Mouse (Mus musculus): ENCODE measurements around the gene Sh3pxd2a.

The Sh3pxd2a gene

DNA sequence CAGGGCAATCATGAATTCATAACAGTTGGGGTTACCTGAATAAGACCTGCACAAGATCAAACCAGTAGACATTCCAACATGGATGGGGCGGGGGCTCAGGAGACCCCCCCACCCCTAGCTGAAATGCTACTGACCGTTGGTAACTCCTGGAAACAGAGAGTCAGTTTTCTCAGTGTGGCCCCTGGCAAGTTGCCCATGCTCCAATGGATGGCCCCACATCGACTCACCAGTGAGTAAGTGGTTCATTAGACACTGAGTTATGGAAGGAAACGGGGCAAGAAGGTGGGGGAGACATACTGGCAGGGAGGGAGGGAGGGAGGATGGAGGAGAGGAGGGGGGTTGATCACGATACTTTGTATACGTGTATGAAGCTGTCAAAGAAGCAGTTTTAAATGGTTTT is 8.2 kb downstream of the Sh3pxd2a start:
- no peak for DNase-seq (ENCODE audit: low spot score)

DNA sequence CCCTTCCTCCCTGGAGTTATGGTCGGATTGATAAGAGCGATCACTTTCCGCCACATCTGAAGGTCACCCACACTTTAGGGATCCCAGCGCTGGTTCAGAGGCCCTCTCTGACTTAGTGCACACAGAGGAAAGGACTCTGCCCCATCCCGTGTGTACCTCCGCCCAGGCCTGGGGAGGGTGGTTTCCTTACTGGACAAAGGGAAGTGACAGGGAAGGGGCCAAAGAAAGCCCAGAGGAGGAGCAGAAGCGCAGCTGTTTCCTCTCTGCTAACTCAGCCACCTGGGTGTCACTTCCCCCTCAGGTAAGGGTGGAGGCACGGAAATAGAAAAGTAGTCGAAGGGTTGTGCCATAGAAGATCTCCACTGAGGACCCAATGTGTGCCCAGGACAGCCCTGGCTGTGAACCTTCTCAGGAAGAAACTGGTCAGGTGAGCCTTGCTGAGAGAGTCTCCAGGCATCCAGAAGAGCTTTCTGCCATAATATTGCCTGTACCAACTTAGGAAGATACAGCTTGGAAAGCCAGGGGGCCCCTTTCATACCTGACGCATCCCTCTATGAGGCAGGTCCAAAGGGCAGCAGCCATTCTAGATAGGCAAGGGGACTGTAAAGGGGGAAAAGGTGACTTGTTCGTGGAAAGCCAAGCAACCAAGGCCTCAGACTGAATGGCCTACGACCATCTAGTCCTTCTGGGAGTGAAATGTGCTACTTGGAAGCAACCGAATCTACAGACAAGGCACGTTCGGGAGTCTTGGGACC is 9.0 kb downstream of the Sh3pxd2a start:
- no peak for DNase-seq (ENCODE audit: low spot score)

DNA sequence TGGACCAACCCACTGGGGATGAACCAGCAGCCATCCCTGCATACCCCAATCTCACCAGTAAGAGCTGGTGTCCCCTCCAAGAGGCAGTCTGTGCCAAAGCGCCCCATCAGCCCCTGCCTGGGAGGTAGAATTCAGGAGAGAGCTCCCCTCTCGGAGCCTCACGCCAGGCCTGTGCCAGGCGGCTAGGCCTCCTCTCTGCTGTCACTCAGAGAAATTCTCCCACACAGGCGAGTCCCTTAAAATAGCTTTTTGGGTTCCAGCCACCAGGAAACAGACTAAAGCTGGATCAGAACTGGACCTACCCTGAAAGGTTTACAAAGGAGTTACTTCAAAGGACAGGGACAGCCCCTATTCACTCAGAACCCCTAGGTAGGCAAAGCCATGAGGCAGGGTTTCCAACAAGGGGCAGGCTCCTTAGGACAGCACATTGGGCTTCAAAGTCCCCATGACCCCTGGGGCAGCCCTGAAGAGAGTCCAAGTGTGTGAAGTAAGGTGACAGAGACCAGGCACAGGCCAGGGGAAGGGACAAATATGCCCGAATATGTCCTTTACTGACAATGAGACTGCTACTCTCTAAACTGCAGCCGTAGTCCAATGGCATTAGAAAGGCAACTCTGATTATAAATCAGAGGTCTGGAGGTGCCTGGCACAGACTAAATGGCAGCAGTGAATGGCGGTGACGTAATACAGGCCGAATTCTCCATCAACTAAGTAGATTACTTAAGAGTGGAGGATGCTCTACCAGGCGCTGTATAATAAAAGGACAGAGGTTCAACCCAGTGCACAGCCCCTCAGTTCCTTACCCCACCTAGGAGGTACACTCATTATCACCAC is 9.8 kb downstream of the Sh3pxd2a start:
- no peak for DNase-seq (ENCODE audit: low spot score)

DNA sequence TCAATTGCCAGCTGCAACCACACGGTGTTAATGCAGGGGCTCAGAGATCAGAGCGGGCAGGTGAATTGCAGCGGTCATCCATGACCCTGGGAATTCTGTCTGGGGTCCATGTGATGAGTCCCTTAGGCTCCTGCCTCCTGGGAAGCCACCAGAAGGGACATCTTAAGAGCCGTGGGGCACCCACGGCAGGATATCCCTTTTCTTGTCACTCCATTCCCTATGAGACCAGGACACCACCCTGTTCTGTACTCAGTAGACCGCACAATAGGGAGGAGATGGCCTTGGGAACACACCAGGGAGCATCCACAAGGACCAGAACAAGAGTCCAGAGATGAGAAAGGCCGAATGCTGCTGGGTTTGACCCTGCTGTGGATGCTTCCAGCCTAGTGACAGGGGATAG is 10.8 kb downstream of the Sh3pxd2a start:
- DNase-seq (ENCODE audit: low spot score), result no peak

DNA sequence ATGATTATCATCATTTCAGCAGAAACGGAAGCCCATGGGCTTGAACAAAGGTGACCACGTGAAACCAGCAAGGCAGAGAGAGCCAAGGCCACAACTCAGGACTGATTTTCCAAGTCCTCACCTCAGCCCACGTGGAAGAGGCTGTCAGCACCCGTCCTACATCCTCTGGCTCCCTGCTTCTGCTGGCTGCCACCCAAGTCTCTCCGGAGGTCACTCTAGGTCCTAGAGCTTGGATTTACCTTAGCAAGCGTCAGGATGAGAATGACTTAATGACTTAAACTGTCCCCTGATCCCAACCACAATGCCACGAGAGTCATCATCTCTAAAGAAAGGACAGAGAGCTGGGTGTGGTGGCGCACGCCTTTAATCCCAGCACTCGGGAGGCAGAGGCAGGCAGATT is 11.5 kb downstream of the Sh3pxd2a start:
- no peak for DNase-seq (ENCODE audit: low spot score)

DNA sequence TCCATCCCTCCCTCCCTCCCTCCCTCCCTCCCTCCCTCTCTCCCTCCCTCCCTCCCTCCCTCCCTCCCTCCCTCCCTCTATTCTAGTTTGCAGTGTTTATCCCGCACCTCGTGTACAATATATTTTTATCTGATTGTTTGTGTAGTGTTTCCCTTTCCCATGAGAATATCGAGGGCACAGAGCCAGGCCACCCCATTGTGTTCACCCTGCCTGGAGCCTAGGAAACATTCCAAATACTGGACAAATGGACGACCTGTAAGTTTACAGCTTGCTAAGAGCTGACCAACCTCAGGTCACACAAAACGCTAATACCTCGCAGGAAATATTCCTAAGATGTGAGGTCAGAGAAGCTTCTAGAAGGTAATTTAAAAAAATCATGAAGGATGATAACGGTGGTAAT is 12.0 kb downstream of the Sh3pxd2a start:
- no peak for DNase-seq (ENCODE audit: low spot score)

DNA sequence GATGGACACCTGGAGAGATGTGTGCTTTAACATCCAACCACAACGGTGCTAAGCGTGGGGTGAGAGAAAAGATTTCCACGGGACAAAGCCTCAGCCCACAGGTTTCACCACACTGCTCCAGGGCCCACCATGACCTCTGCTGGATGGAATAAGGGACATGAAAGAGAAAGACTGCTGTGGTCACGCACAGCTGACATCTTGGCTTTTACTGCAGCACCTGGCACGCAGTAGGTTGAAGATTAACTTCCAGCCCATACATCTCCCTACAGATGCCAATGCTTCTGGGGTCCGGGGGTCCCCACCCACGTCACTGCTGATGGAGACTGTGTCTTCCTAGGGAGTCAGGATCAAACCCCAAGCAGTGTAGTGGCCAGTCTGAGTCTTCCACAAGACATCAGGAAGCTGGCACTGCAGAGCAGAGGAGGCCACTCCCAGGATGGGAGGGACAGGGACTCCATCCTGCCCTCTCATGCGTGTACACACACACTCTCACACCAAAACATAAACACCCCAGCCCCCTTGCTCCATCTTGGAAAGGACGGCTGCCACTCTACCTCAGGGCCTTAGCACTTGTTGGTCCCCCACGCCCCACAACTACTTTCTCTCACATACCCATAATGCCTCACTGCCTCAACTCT is 12.6 kb downstream of the Sh3pxd2a start:
- no peak for DNase-seq (ENCODE audit: low spot score)

DNA sequence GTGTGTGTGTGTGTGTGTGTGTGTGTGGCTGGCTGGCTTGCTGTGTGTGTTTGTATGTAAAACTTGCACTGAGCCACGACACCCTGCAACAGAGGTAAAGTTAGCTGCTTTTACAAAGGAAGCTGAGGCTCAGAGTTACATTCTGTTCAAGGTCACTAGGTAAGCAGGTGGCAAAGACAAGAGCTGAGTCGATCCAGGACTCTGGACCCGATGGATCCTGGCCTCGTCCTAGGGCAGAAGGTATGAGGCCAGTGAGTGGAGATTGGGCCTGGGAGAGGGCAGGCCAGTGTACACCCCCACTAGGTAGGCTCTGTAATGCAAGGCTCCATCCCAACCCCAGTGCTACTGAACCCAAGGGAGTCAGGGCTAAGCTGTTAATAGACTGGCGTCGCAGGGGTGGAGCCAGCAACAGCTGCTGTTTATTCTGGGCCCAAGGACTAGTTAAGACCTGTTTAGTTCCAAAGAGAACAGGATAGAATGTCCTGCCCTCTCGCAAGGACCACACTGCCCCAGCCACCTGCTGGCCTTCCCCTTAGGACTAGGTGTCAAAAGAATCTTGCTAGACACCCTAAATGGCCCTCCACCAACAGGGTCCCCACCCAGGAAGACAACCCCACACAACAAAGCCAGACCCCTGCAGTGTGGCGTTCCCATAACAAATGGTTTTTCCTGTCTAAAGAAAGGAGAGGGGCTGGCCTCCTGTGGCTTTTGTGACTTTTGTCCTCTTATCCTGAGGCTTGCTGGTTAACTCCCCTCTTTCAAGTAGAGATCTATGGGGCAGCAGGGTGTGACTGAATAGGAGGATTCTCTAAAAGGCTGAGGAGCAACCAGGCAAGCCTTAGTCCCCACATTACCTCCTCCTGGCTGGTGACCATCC is 13.7 kb downstream of the Sh3pxd2a start:
- DNase-seq (ENCODE audit: low spot score), result no peak

DNA sequence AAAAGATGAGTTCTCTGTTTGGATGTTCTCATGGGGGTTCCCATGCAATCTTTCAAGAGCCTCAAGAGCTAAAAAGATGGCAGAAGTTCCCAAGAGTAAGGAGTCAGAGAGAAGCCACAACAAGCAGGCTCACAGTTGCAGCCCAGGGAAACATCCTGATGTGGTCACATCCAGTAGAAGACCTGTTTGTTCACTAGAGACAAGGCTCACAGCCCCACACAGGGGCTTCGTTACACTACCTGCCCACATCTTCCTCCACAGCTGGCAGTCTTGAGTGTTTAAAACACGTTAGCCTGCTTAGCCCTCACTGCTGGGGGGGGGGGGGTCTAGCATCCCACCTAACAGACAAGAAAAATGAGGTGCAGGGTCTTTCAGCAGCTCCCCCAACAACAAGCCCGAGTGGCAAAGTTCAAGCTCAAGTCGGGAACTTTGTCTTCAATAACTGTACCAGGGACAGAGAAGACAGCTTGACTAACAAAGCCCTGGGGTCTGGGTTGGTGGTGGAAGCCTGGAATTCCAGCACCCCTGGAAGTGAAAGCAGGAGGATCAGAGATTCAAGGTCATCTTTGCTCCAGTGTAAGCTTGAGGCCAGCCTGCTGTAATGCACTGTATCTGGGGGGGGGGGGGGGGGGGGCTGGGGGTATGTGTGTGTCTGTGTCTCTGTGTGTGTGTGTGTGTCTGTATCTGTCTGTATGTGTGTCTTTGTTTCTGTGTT is 14.5 kb downstream of the Sh3pxd2a start:
- DNase-seq (ENCODE audit: low spot score), result no peak

DNA sequence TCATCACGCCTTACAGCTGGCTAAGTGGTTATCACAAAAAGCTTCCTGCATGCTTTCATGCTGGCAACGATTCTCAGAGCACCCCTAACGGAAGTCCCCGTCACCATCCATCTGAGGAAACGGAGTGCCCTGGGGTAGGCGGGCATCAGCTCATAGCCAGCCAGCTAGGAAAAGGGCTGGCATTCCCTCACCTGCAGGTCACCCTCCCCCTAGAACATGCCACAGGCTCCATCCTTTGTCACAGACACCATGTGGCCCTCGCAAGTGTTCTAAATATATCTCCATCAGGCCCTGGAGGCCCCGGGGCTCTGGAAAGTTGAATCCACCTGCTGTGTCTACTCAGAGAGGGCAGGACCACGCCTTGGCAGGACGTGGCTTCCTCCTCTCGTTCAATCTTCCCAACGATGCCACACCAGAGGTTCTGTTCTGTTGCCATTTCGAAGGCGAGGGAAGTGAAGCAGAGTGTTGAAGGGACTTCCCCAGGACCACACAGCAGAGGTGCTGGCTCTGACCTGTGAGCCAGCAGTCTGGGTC is 15.5 kb downstream of the Sh3pxd2a start:
- no peak for DNase-seq (ENCODE audit: low spot score)

DNA sequence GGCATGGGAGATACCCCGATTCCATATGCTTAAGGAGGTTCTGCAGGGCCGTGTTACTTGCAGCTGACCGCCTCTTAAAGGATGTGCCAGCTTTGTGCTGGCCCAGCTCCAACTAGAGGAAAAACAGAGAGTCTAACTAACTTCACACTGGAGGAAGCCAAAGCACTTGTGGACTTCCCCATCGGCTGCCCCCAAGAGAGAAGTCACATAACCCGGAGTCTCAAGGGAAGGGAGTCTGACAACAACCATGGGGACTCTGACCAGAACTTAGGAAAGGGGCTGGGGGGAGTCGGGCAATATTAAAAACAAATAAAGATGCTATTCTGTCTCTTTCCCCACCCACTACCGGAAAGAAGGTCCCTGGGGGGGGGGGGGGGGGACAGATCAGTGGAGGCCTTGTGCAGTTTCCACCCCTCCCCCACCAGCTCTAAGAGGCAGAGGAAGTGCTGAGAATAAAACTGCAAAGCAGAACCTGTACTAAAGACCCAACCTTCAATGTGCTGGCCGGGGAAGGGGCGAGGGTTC is 17.3 kb downstream of the Sh3pxd2a start:
- peak; percentile 66 for DNase-seq (ENCODE audit: low spot score)

DNA sequence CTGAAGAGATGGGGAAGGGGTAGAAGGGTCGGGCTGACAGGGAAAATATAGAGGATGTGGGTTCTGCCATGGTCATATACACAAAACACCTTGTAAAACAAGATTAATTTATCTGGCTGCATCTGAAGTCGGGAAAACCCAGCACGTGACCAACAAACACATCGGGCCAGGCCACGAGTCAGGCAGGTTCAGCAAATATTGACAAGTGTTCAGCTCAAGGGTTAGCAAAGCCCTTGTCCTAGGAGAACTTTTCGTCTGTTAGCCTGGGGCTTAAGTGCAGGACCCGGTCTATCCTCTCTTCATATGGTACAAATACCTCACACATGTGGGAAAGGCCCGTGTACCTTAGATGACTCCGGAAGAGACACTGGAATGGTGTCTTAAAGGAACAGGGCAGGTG is 18.1 kb downstream of the Sh3pxd2a start:
- no peak for DNase-seq (ENCODE audit: low spot score)

DNA sequence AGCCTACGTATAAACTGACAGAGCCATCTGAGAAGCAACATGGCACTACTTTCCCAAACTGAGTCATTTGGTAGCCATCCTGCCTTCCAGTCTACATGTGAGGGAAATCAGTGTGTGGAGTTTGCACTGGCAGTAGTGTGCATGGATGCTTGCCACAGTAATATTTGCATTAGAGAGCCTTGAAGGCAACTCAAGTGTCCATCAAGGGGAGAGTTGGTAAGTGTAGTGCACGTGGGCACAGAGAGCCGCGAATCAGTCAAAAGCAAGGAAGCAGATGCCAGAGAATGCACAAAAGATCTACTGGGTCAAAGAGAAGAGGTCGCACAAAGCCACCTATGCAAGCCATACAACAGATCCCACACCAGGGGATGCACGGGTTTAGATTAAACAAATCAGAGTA is 18.5 kb downstream of the Sh3pxd2a start:
- DNase-seq (ENCODE audit: low spot score), result no peak

DNA sequence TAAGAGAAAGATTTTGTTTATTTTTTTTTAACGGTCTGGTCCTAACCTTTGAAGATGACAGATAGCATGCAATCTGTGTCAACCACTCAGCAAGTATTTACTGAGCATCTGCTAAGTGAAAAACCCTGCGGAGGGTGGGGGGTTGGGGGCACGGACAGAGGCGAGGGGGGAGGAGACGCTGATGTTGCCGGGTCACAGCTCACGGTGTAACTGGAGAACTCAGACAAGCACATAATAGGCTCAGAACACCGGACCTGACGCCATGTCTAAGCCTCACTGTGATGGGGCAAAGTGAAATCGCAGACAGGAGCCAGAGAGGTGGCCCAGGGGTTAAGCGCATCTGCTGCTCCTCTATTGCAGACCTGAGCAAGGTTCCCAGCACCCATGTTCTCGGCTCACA is 19.7 kb downstream of the Sh3pxd2a start:
- DNase-seq (ENCODE audit: low spot score), result no peak

DNA sequence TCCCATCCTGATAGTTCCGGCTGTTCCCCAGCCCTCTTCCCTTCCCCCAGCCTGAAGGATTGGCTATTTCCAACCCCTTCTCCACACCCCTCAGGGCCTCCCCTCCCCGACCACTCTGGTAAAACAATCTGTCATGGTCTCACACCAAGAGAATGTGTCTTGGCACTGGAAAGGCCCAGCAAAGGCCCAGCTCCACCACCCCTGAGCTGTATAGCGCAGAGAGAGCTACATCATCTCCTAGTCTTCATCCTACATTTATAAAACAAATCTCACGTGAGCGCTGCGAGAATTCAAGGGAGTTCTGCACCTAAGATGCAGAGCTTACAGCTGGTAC is 21.9 kb downstream of the Sh3pxd2a start:
- DNase-seq (ENCODE audit: low spot score), result no peak

DNA sequence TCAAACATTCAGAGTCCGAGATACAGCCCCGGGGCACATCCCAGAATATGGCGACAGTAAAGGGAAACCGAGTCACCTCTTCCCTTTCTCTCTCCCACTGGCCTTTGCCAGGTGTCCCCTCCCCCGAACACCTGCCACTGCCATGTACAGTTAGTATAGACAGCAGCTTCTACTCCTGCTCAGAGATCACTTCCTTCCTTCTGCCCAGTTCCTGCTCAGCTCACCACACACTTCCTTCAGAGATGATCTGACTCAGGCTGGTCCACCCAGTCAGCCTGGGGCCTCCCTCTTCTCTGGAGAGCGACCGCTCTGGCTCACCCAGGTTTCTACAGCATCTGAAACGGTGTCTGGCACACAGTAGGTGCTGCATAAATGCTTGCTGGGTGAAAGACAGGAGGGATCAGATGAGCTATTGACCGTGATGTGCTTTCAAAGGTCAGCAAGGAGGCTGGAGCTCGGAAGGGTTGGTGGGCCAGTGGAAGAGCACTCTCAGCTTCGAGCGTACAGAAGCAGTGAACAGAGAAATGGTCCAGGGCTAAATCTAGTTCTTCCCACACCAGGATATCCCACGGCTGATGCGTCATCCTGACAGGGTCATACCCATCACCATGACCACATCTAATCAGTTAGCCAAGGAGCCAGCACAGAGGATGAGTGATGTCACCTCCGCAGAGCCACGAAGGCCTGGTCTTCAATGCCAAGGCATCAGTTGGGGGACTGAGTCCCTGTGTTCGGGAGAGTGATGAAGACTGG is 22.5 kb downstream of the Sh3pxd2a start:
- DNase-seq (ENCODE audit: low spot score), result no peak

DNA sequence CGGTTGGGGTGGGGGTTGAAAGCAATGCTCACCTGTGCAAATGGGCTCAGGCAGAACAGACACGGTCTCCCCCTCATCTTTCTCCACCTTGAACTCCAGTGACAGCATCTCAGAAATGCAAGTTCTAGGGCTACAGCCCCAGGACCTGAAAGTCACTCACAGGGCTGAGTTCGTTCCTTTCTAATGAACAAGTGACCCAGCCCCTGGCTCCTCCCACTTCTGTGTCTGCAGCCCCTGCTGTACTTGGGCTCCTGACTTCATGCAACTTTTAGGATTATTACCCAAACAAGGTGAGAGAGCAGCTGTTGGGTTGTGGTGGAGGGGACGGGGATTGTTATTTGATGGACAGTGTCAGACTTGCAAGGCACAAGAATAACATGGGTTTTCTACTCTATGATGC is 23.2 kb downstream of the Sh3pxd2a start:
- no peak for DNase-seq (ENCODE audit: low spot score)

DNA sequence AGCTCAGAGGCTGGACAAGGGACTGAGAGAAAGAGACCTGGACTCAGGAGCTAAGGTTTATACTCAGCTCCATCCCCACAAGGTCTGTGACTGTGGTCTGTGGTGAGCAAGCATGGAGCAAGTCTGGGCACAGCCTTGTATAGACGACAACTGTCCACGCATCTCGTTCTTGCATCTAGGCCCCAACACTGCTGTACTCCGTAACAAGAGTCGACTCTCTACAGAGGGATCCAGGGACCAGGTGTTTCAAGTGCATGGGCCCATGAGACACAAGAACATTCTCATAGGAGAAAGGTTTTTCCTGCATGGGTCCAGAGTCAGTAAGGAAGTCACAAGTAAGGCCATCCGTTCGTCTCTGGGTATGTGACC is 23.8 kb downstream of the Sh3pxd2a start:
- DNase-seq (ENCODE audit: low spot score), result no peak

DNA sequence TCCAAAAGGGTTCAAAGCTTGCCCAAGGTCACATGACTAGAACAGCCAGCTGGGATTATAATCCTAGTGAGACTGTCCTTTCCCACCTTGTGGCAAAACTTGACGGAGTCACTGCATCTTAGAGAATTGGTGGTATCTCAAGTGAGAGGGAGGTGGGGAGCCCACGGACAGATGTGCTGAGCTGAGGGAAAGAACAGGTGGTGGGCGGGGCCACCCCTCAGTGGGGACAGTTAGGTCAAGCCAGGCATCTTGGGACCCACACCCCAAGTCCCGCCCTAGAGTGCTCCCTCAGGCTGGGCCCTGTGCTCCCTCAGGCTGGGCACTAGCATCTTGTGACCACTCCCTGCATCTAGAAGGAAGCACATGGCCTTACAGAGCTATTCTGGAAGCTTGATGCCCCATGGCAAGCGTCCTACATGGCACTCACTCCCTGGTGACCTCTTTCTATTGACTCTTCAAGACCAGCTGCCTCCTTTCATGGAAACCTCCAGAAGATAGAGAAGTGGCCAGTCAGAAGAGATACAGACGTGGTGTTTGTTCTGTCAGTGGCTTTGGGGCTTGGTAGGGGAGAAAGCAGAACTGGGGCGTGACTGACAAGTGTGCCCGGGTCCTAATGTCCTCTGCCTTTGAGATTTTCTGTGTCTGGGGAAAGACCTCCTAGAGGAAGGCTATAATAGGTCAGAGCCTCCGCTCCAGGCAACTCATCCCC is 24.3 kb downstream of the Sh3pxd2a start:
- DNase-seq (ENCODE audit: low spot score), result no peak

DNA sequence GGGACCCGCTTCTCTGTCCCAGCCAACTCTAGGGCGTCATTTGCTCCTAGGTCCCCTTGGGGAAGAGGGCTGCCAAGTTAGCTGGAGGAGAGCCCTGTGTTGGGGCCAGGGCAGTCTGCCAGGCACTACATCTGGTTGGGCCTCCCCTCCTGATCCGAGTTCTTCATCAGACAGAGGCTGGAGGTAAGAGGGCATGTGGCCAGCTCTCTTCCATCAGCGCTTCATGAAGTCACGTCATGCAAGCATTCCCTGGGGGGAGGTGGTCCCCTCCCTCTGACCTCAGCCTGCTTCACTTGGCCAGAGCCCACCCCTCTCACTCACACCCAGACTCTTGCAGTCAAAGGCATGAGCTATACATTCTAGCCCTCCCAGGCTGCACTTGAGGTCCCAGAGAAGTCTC is 25.8 kb downstream of the Sh3pxd2a start:
- no peak for DNase-seq (ENCODE audit: low spot score)
